Mouse (Mus musculus): ENCODE measurements around the gene Hist2h2bb.
"Not testable (repeated sequence)": the region's sequence is repeated elsewhere in the genome, so short reads cannot be mapped to it uniquely, and the experiment has no call there.

The Hist2h2bb gene

DNA sequence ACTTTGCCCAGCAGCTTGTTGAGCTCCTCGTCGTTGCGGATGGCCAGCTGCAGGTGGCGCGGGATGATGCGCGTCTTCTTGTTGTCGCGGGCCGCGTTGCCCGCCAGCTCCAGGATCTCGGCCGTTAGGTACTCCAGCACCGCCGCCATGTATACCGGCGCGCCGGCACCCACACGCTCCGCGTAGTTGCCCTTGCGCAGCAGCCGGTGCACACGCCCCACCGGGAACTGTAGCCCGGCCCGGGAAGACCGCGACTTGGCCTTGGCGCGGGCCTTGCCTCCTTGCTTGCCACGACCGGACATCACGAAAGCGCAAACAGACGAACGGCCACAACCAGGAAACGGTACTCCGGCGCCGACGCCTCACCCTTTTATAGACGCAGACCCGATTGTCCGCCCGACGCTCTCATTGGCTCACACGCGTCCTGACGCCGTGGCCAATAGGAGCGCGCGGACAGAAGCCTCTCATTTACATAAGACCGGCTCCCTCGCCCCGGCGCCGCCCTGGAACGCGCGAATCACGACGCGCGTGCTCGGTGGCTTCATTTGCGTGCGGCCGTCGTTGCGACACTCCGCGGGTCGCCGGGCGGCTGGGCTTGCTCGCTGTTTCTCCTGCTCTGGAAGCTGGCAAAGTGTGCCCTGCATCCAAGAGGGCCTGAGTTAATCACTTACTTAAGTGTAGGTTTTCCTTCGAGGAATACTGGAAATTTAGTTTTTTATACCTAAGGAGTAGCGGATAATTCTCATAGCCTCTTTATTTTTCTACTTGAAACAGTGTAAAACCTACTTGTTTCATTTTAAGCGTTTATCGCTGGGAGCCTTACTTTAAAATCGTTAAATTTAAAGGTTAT lies 29.4 kb upstream of the Hist2h2bb start, which contains the start of gene Hist2h2aa2:
Gene Hist2h2aa2, minus strand, starts transcription at position 328 of the 850 bp plus-strand sequence.
- DNase-seq (ENCODE audit: low spot score), result peak; percentile 82

GRCm38 (mm10) chr3:96240799-96241197 lies 28.8 kb upstream of the Hist2h2bb start:
- no peak for DNase-seq (ENCODE audit: low spot score)

GRCm38 (mm10) chr3:96243921-96244572 lies 25.5 kb upstream of the Hist2h2bb start:
- peak; percentile 63 for DNase-seq (ENCODE audit: low spot score)

GRCm38 (mm10) chr3:96245003-96245886 lies 24.3 kb upstream of the Hist2h2bb start, which contains the start of gene Hist2h2aa1:
Gene Hist2h2aa1, plus strand, starts transcription at chr3:96245497.
- DNase-seq (ENCODE audit: low spot score), result peak; percentile 86

DNA sequence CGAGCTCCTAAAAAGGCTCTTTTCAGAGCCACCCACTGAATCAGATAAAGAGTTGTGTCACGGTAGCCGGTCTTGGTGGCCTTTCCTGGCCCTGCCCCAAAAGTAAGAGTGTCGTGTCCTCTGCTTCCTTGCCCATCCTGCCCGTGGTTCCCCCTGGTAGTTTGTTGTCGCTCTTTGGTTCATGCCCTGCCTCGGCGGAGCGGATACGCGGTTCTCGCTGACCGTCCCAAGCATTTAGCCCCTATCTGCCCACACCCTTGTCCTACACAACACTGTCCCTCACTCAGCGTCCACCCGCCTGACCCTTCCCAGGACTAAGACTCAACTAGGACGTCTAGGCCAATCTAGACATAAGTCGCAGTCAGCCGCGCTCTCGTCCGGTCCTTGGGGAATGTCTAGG lies 23.5 kb upstream of the Hist2h2bb start:
- DNase-seq (ENCODE audit: low spot score), result not testable (repeated sequence)

GRCm38 (mm10) chr3:96246427-96246856 lies 23.1 kb upstream of the Hist2h2bb start, which contains the start of gene Hist2h3c1:
Gene Hist2h3c1, plus strand, starts transcription at chr3:96246685.
- DNase-seq (ENCODE audit: low spot score), result not testable (repeated sequence)

GRCm38 (mm10) chr3:96247356-96248140 lies 22.0 kb upstream of the Hist2h2bb start:
- peak; percentile 31 for DNase-seq (ENCODE audit: low spot score)

- peak; percentile 25 for DNase-seq (ENCODE audit: low spot score)
Measured at GRCm38 (mm10) chr3:96248141-96249033, 21.2 kb upstream of the Hist2h2bb start.

- no peak for DNase-seq (ENCODE audit: low spot score)
Measured at GRCm38 (mm10) chr3:96249034-96249345, 20.6 kb upstream of the Hist2h2bb start.

- no peak for DNase-seq (ENCODE audit: low spot score)
Measured at GRCm38 (mm10) chr3:96250890-96251289, 18.7 kb upstream of the Hist2h2bb start.

DNA sequence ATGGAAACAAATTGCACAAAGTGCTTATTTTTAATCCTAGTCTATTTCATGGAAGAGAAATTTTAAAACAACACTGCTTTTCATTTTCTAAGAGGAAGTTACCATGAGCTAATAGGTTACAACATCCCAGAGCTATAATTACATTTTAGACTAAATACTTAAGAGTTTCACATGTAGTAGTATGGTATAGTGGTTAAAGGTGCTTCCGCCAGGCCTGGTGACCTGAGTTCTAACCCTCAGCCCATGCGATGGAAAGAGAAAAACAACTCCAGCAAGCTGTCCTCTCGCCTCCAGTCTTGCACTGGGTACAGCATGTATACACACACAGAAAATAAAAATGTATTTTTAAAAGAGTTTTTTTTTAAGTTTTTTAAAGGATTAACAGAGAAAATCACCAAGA lies 17.8 kb upstream of the Hist2h2bb start:
- DNase-seq (ENCODE audit: low spot score), result no peak

DNA sequence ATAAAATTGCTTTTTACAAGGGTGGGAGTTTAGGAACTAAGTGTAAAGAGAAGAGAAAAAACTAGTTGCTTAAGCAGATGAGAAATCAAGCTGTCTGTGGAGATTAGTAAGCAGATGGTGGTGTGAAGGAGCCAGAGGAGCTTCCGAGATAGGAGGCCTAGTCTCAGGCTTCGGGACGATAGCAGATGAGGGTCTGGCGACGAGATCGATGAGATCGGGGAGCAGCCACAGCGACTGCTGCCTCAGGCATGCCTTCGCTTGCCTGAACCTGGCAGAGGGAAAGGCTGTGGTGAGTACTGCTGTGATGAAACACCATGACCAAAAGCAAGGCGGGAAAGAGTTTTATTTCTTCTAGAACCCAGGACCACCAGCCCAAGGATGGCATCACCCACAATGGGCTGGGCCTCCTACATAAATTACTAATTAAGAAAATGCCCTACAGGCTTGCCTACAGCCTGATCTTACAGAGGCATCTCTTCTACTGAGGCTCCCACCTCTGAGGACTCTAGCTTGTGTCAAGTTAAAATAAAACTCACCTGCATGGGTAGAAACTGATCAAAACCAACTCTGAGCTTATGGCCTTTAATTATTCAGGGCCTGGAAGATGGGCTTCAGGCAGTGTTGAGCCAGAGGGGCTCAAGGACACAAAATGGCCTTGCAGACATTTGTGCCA lies 14.7 kb upstream of the Hist2h2bb start:
- DNase-seq (ENCODE audit: low spot score), result no peak

GRCm38 (mm10) chr3:96255926-96256593 lies 13.5 kb upstream of the Hist2h2bb start:
- DNase-seq (ENCODE audit: low spot score), result no peak

DNA sequence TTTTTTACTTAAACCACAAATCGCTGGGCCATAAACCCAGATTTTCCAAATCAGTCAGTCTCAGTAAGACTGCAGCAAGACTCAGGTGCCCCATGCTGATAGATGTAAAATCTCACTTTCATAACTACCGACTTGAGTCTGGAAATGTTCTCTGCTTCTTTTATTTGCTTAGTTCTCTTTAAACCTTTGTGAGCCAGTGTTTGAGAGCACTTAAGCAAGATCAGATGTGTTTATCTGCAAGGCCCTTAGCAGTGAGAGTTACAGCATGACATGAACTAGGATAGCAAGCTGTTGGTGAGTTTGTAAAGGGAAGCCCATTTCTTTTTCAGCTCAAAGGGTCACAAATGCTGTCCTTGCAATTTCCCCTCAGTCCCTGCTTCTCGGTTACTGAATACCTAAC lies 12.4 kb upstream of the Hist2h2bb start:
- no peak for DNase-seq (ENCODE audit: low spot score)

DNA sequence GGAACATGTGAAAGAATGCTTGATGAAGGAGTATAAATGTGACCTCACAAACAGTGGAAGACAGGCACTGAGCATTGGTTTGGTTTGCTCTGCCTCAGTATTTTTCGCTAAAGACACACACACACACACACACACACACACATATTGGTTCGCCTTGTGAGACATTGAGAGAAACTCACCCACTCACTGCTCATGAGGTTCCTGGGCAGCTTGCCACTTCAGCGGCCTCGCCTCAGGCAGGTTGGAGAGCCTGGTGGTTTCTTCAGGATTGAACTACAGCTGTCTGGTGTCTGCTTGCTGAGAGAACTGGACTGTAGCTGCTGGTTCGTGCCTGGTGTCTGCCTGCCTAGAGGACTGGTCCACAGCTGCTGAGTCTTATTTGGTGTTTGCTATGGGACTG lies 9.3 kb upstream of the Hist2h2bb start:
- DNase-seq (ENCODE audit: low spot score), result no peak

GRCm38 (mm10) chr3:96261623-96262022 lies 7.9 kb upstream of the Hist2h2bb start:
- no peak for DNase-seq (ENCODE audit: low spot score)

DNA sequence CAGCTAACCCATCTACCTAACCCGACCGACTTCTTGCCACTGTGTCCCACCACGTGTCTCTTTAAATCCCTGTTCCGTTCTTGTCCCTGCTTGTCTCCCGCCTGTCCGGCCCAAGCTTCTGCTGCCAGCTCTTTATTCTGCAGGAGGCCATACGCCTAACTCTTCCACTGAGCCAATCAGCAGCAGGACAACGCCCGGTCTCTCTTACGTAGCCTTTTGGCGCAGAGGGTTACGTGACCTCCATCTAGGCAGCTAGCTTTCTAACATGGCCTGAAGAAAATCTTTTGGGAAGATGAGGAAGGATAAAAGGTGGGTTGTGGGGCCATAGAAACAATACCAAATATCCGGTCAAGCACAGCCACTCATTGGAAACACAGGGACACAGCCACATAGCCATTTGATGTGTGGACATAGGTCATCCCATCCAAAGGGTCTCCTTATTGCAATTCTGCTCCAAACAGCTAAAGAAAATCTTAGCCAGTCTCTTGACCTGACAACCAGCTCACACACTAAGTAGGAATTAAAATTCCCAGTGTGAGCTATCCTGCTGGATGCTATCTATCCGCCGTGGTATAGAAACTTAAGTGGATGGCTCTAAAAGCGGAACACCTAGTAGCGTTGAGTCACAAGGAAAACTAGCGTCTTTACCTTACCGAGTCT lies 7.2 kb upstream of the Hist2h2bb start:
- peak; percentile 86 for DNase-seq (ENCODE audit: low spot score)

- DNase-seq (ENCODE audit: low spot score), result peak; percentile 97
Measured at GRCm38 (mm10) chr3:96262979-96263550, 6.5 kb upstream of the Hist2h2bb start, which contains the start of gene Hist2h4. Gene Hist2h4, minus strand, starts transcription at chr3:96263311.
